Mouse (Mus musculus): ENCODE measurements around the gene Sdc1.

DNA sequence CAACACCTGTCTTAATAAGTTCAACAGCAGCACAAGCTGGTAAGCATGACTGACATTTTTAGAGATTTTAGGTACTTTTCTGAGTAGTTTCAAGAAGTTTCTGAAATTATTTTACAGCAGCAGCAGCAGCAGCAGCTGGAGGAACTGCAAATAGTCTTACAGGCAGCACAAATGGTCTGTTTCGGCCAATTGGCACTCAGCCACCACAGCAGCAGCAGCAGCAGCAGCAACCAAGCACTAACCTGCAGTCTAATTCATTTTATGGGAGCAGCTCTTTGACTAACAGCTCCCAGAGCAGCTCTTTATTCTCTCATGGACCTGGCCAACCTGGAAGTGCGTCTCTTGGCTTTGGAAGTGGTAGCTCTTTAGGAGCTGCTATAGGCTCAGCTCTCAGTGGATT, 42.4 kb upstream of the Sdc1 start:
- no peak for TF ChIP-seq EP300 (IDR thresholded peaks at IDR 0.05; ENCODE audit: insufficient read depth, low read depth, low read length)
- no peak for TF ChIP-seq POLR2A (IDR thresholded peaks at IDR 0.05; ENCODE audit: insufficient read depth, low read depth, low read length)
- TF ChIP-seq CTCF (IDR thresholded peaks at IDR 0.05), result no peak
